22 mouse cellular contexts compared by ENCODE assay signal in the genomic region with DNA sequence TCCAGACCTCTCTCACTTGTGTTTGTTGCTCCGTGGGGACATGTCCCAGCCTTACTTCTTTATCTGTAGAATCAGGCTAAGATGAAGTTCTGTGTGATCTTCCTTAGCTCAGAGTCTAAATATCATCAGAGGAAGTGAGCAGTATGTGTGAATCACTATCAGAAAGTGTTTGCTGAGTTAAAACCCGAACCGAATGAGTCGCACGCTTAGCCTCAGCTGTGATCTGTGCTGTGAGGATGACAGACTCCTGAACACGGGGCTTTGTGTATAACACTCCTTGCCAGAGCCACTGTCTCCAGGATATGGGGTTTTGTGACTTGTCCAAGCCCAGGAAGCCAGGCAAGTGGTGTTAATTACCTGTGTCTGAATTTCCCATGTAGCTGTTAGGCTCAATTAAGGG. TPM values are rescaled to one million over a fixed set of nuclear protein-coding genes. Genes with fewer than 3 reads are reported as not detected.
"Had no signal": no experiment of that assay in that cellular context is flagged by ENCODE, and none has a peak within 500 bp of the region (broad histone marks: within the 10 kb centered on the region; RNA-seq: fewer than 3 reads in every experiment).

No protein-coding gene starts in this region.

- H3K36me3 ChIP-seq: limb, embryonic 12.5 days; limb, embryonic 15.5 days; midbrain, embryonic 13.5 days; neural tube, embryonic 12.5 days; neural tube, embryonic 15.5 days; stomach, embryonic 15.5 days had no signal

- DNase-seq: kidney, adult 8-10 months; kidney, postnatal 14 days; kidney, postnatal 4 days; left cerebral cortex, postnatal 4 days; liver, postnatal 0 days; lung, embryonic 14.5 days; right cerebral cortex, adult 18-20 months; right cerebral cortex, postnatal 14 days; spleen, adult 18-20 months; thymus, postnatal 25 days had no signal

- H3K27me3 ChIP-seq: neural tube, embryonic 12.5 days; neural tube, embryonic 15.5 days; stomach, embryonic 15.5 days had no signal

- H3K4me2 ChIP-seq: limb, embryonic 12.5 days; limb, embryonic 15.5 days; liver, embryonic 11.5 days; lung, embryonic 14.5 days; midbrain, embryonic 13.5 days; neural tube, embryonic 12.5 days; neural tube, embryonic 15.5 days; stomach, embryonic 15.5 days had no signal

- H3K27ac ChIP-seq: limb, embryonic 12.5 days; limb, embryonic 15.5 days; liver, embryonic 14.5 days; macrophage; midbrain, embryonic 13.5 days; neural tube, embryonic 12.5 days; neural tube, embryonic 15.5 days; stomach, embryonic 15.5 days had no signal

- H3K9me3 ChIP-seq: limb, embryonic 12.5 days; limb, embryonic 15.5 days; midbrain, embryonic 13.5 days; neural tube, embryonic 12.5 days; neural tube, embryonic 15.5 days; stomach, embryonic 15.5 days had no signal

- ATAC-seq: liver, postnatal 0 days; lung, postnatal 0 days; midbrain, embryonic 13.5 days; midbrain, embryonic 16.5 days had no signal

- H3K9ac ChIP-seq: limb, embryonic 12.5 days; limb, embryonic 15.5 days; liver, embryonic 14.5 days; liver, postnatal 0 days; lung, embryonic 14.5 days; midbrain, embryonic 13.5 days; neural tube, embryonic 12.5 days; neural tube, embryonic 15.5 days; stomach, embryonic 15.5 days had no signal

- H3K4me3 ChIP-seq: limb, embryonic 12.5 days; limb, embryonic 15.5 days; midbrain, embryonic 13.5 days; neural tube, embryonic 12.5 days; neural tube, embryonic 15.5 days; stomach, embryonic 15.5 days had no signal

RNA-seq across cellular contexts. Expression of gene Bmper, which starts 28.1 kb away (rescaled TPM):
- total RNA-seq: megakaryocyte, adult 5-6 weeks had no signal
- polyA plus RNA-seq: macrophage had no signal
